Mouse (Mus musculus): ENCODE measurements at regions not wholly inside any gene's neighbourhood (a gene's known extent, or its start where the extent isn't known, plus 50 kb on each side); places are given as distances from the start of the nearest gene placed in this dataset.
A peak's percentile ranks its signal among the peaks of the same experiment; 100 is the strongest.

DNA sequence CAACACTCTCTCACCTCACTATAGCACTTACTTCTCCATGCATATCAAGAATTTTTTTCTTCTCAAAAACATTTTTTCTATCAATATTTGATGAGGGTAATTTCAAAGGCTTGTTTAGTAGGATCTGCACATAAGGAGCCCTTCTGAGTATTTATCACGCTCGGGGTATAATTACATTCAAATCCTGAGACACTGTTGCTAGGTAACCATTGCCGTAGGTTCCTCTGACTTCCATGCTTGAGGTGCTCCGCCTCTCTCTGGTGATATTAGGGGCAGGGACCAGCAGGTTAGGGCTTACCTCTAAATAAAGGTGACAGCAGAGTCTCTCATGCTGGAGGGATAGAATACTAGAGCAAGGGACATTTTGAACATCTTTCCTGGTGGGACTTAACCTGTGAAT is 54.4 kb upstream of the 9630041A04Rik start:
- no peak for ATAC-seq (replicated peaks; ENCODE audit: low FRiP score)
- H3K27me3 ChIP-seq, result no peaks in the 10 kb centered on the region
- WGBS, result 63% methylated on average over 4 of the region's 4 CpGs
- no peak overlapping the region for H3K4me2 ChIP-seq
- H3K27ac ChIP-seq, result no peak overlapping the region
- no peak overlapping the region for H3K9ac ChIP-seq
- no peaks in the 10 kb centered on the region for H3K4me1 ChIP-seq
- no peak overlapping the region for H3K4me3 ChIP-seq (replicated peaks)
- H3K36me3 ChIP-seq, result no peaks in the 10 kb centered on the region
- no peaks in the 10 kb centered on the region for H3K9me3 ChIP-seq (replicated peaks)

GRCm38 (mm10) chr9:101796718-101797117 is 64.9 kb upstream of the 9630041A04Rik start:
- H3K4me3 ChIP-seq (replicated peaks), result no peak overlapping the region
- no peak overlapping the region for H3K9ac ChIP-seq
- H3K36me3 ChIP-seq, result no peaks in the 10 kb centered on the region
- H3K27ac ChIP-seq, result no peak overlapping the region
- H3K4me2 ChIP-seq, result no peak overlapping the region
- ATAC-seq (replicated peaks; ENCODE audit: low FRiP score), result no peak
- H3K4me1 ChIP-seq, result no peaks in the 10 kb centered on the region
- no peaks in the 10 kb centered on the region for H3K27me3 ChIP-seq
- H3K9me3 ChIP-seq (replicated peaks), result no peaks in the 10 kb centered on the region
- 18% methylated on average over 1 of the region's 1 CpGs for WGBS

DNA sequence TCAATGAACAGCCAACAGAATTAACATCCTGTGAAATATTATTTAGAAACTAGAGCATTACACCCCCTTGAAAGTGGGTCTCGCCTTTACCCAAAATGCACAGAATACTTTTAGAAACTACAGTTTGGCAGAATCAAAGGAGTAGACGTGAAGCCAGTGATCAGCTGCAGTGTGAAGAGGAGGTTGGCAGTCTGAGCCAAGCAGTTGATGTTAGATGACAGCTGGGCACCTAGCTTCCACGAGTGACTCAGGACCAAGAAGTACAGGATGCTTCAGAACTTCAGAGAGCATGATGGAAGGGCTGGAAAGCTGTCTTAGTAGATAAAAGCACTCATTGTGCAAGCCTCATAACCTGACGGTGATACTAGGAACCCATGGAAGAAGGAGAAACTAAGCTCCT is 65.6 kb upstream of the 9630041A04Rik start:
- 72% methylated on average over 4 of the region's 4 CpGs for WGBS
- Histone ChIP-seq H3K9me3 (replicated peaks) (no peaks in the 10 kb centered on the region), H3K4me3 (replicated peaks) (no peak overlapping the region), H3K27ac (no peak overlapping the region), H3K9ac (no peak overlapping the region), H3K4me1 (no peaks in the 10 kb centered on the region), H3K4me2 (no peak overlapping the region), H3K27me3 (no peaks in the 10 kb centered on the region), H3K36me3 (no peaks in the 10 kb centered on the region)
- ATAC-seq (replicated peaks; ENCODE audit: low FRiP score), result no peak

GRCm38 (mm10) chr9:101795436-101795835 is 66.2 kb upstream of the 9630041A04Rik start:
- Histone ChIP-seq H3K27ac (no peak overlapping the region), H3K4me2 (no peak overlapping the region), H3K4me1 (no peaks in the 10 kb centered on the region), H3K27me3 (no peaks in the 10 kb centered on the region), H3K36me3 (no peaks in the 10 kb centered on the region), H3K4me3 (replicated peaks) (no peak overlapping the region), H3K9ac (no peak overlapping the region), H3K9me3 (replicated peaks) (no peaks in the 10 kb centered on the region)
- WGBS, result 68% methylated on average over 2 of the region's 2 CpGs
- ATAC-seq (replicated peaks; ENCODE audit: low FRiP score), result no peak

DNA sequence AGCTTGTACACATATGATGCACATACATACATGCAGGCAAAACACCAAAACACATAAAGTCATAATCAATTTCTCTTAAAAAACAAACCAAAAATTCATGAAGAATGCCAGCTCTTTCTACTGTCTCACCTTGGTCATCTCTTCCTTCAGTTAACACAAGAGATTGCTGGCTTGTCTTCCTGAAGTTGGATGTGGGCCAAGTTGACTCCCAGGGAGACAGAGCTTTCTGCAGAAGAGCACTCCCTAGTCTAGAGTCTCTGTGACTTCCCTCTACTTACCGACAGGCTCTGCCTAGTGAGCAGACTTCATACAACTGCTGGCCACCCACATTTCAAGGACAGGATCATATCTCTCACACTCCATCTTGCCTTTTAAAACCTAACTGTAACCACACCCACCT is 70.7 kb upstream of the 9630041A04Rik start:
- Histone ChIP-seq H3K9ac (no peak overlapping the region), H3K4me3 (replicated peaks) (no peak overlapping the region), H3K4me2 (no peak overlapping the region), H3K27me3 (no peaks in the 10 kb centered on the region), H3K9me3 (replicated peaks) (no peaks in the 10 kb centered on the region), H3K36me3 (no peaks in the 10 kb centered on the region), H3K4me1 (no peaks in the 10 kb centered on the region), H3K27ac (no peak overlapping the region)
- ATAC-seq (replicated peaks; ENCODE audit: low FRiP score), result no peak
- 68% methylated on average over 1 of the region's 1 CpGs for WGBS

GRCm38 (mm10) chr9:101740949-101741605 is 120.6 kb upstream of the 9630041A04Rik start:
- no peaks in the 10 kb centered on the region for H3K36me3 ChIP-seq
- H3K4me1 ChIP-seq, result peaks cover 18% of the 10 kb centered on the region
- 35% methylated on average over 10 of the region's 10 CpGs for WGBS
- peaks cover 31% of the 10 kb centered on the region for H3K27me3 ChIP-seq
- peak; percentile 75; the same call in 1 of the 2 replicates for ATAC-seq (replicated peaks; ENCODE audit: low FRiP score)
- H3K4me2 ChIP-seq, result no peak overlapping the region
- no peak overlapping the region for H3K27ac ChIP-seq
- no peak overlapping the region for H3K4me3 ChIP-seq (replicated peaks)
- H3K9me3 ChIP-seq (replicated peaks), result no peaks in the 10 kb centered on the region
- no peak overlapping the region for H3K9ac ChIP-seq

GRCm38 (mm10) chr9:101739322-101739721 is 122.3 kb upstream of the 9630041A04Rik start:
- H3K27ac ChIP-seq, result no peak overlapping the region
- no peak for ATAC-seq (replicated peaks; ENCODE audit: low FRiP score)
- no peaks in the 10 kb centered on the region for H3K9me3 ChIP-seq (replicated peaks)
- no peak overlapping the region for H3K4me3 ChIP-seq (replicated peaks)
- peaks cover 37% of the 10 kb centered on the region for H3K27me3 ChIP-seq
- no peaks in the 10 kb centered on the region for H3K36me3 ChIP-seq
- no peak overlapping the region for H3K9ac ChIP-seq
- H3K4me2 ChIP-seq, result no peak overlapping the region
- peaks cover 18% of the 10 kb centered on the region for H3K4me1 ChIP-seq
- WGBS, result 28% methylated on average over 10 of the region's 10 CpGs

- H3K4me3 ChIP-seq (replicated peaks), result no peak overlapping the region
- no peak overlapping the region for H3K27ac ChIP-seq
- H3K27me3 ChIP-seq, result peaks cover 21% of the 10 kb centered on the region; the same call in 1 of the 2 replicates
- H3K9ac ChIP-seq, result no peak overlapping the region
- H3K9me3 ChIP-seq (replicated peaks), result no peaks in the 10 kb centered on the region
- WGBS, result 21% methylated on average over 8 of the region's 8 CpGs
- 0 out of 2 replicates have a peak overlapping the region, but pooled peaks have one; percentile 9 for H3K4me2 ChIP-seq
- no peaks in the 10 kb centered on the region for H3K36me3 ChIP-seq
- H3K4me1 ChIP-seq, result peaks cover 10% of the 10 kb centered on the region
- peak; percentile 75; the same call in 1 of the 2 replicates for ATAC-seq (replicated peaks; ENCODE audit: low FRiP score)
These were observed 127.4 kb upstream of the 9630041A04Rik start for GRCm38 (mm10) chr9:101734271-101734670.

DNA sequence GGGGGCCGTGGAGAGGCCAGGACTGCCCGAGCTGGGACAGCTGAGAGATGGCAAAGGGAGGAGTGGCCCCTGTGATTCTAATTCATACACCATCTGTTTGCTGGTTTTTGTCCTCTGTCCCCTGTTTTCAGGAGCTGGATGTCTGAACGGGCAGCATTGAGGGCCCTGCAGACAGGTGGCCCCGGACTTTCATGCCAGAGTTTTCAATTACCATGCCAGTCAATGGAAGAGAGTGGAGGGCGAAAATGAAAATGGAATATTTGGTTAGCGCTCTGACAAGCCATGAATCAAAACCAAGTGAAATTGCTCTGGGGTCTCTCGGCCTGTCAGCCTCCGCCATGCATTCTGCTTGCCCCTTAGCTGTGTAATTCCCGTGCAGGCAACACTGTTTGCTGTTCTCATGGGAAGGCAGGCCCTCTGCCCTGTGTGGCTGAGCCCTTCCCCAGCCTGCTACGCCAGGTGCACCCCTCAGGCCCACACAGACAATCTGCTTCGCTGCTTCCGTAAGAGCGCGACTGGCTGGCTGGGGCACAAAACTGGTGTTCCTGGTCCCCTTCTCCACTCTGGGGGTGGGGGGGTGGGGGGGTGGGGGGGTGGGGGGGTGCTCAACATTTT is 127.9 kb upstream of the 9630041A04Rik start:
- peaks cover 21% of the 10 kb centered on the region; the same call in 1 of the 2 replicates for H3K27me3 ChIP-seq
- no peaks in the 10 kb centered on the region for H3K9me3 ChIP-seq (replicated peaks)
- H3K4me2 ChIP-seq, result 0 out of 2 replicates have a peak overlapping the region, but pooled peaks have one; percentile 9
- peaks cover 7% of the 10 kb centered on the region for H3K4me1 ChIP-seq
- no peaks in the 10 kb centered on the region for H3K36me3 ChIP-seq
- no peak overlapping the region for H3K9ac ChIP-seq
- H3K27ac ChIP-seq, result no peak overlapping the region
- 0 out of 2 replicates have a peak, but pooled peaks have one; percentile 18 for ATAC-seq (replicated peaks; ENCODE audit: low FRiP score)
- 38% methylated on average over 14 of the region's 14 CpGs for WGBS
- H3K4me3 ChIP-seq (replicated peaks), result no peak overlapping the region

DNA sequence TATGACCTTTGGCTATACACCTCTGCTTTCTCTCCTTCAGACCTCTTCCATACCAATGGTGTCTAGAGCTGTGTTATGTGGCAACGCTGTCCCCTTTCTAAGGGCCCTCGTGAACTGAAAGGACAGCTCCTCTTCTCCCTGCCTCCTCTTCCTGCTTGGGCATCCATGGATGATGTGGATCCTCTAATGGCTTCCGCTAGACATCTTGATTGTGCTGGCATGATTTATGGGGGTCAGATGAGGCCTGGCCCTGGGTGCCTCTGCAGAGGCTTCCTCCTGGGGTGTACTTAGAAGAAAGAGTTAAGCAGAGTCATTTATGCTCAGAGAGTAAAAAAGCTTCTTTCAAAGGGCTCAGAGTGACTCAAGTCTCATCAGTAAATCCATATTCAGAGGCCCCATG is 131.5 kb upstream of the 9630041A04Rik start:
- WGBS, result 29% methylated on average over 3 of the region's 3 CpGs
- 0 out of 2 replicates have a peak, but pooled peaks cover 4% of the 10 kb centered on the region for H3K27me3 ChIP-seq
- H3K4me3 ChIP-seq (replicated peaks), result no peak overlapping the region
- H3K27ac ChIP-seq, result no peak overlapping the region
- no peak overlapping the region for H3K4me2 ChIP-seq
- H3K36me3 ChIP-seq, result no peaks in the 10 kb centered on the region
- H3K9me3 ChIP-seq (replicated peaks), result no peaks in the 10 kb centered on the region
- no peak for ATAC-seq (replicated peaks; ENCODE audit: low FRiP score)
- no peak overlapping the region for H3K9ac ChIP-seq
- H3K4me1 ChIP-seq, result peaks cover 7% of the 10 kb centered on the region

GRCm38 (mm10) chr9:101717911-101718310 is 143.7 kb upstream of the 9630041A04Rik start:
- H3K9me3 ChIP-seq (replicated peaks), result no peaks in the 10 kb centered on the region
- no peak for ATAC-seq (replicated peaks; ENCODE audit: low FRiP score)

GRCm38 (mm10) chr9:101716326-101716725 is 145.3 kb upstream of the 9630041A04Rik start:
- H3K4me3 ChIP-seq (replicated peaks), result no peak overlapping the region
- 37% methylated on average over 5 of the region's 5 CpGs for WGBS
- no peaks in the 10 kb centered on the region for H3K9me3 ChIP-seq (replicated peaks)
- no peaks in the 10 kb centered on the region for H3K4me1 ChIP-seq
- H3K27ac ChIP-seq, result no peak overlapping the region
- H3K27me3 ChIP-seq, result no peaks in the 10 kb centered on the region
- no peak for ATAC-seq (replicated peaks; ENCODE audit: low FRiP score)
- H3K4me2 ChIP-seq, result no peak overlapping the region
- no peaks in the 10 kb centered on the region for H3K36me3 ChIP-seq
- H3K9ac ChIP-seq, result no peak overlapping the region

More at GRCm38 (mm10) chr9:101717911-101718310, 143.7 kb upstream of the 9630041A04Rik start:
- H3K4me3 ChIP-seq (replicated peaks), result no peak overlapping the region
- WGBS, result 39% methylated on average over 2 of the region's 2 CpGs
- no peaks in the 10 kb centered on the region for H3K27me3 ChIP-seq
- no peaks in the 10 kb centered on the region for H3K4me1 ChIP-seq
- H3K36me3 ChIP-seq, result no peaks in the 10 kb centered on the region
- no peak overlapping the region for H3K9ac ChIP-seq
- H3K27ac ChIP-seq, result no peak overlapping the region
- H3K4me2 ChIP-seq, result no peak overlapping the region

All from kidney, embryonic 15.5 days (tissue).